Mouse (Mus musculus) liver, embryonic 12.5 days (tissue): ENCODE results near the gene Ubb. TPM values are rescaled to one million over a fixed set of nuclear protein-coding genes. Genes with fewer than 3 reads are reported as not detected.

ENCODE experiments used
- ATAC-seq: fragments of 200-750 bp; cut with Nextera tagmentation; 2 replicates; pipeline ENCODE4 v1.8.0; 2017; ENCODE audit warnings: moderate number of reproducible peaks, mild to moderate bottlenecking, moderate library complexity
- H3K27ac ChIP-seq: fragments of 300-500 bp; sonication (generic); 2 replicates; pipeline ENCODE4 v1.5.1; 2016; ENCODE audit warnings: mild to moderate bottlenecking
- H3K27me3 ChIP-seq: fragments of 300-500 bp; sonication (generic); replicated peaks from 2 replicates; pipeline ENCODE4 v1.6.1; 2016; ENCODE audit warnings: mild to moderate bottlenecking, moderate library complexity
- H3K36me3 ChIP-seq: fragments of 300-500 bp; sonication (generic); 2 replicates; pipeline ENCODE4 v1.6.1; 2016; ENCODE audit warnings: mild to moderate bottlenecking, moderate library complexity
- H3K4me1 ChIP-seq: fragments of 300-500 bp; sonication (generic); 2 replicates; pipeline ENCODE4 v1.6.1; 2016
- H3K4me2 ChIP-seq: fragments of 300-500 bp; sonication (generic); 2 replicates; pipeline ENCODE4 v1.6.1; 2016; ENCODE audit warnings: mild to moderate bottlenecking, moderate library complexity
- H3K4me3 ChIP-seq: fragments of 300-500 bp; sonication (generic); 2 replicates; pipeline ENCODE4 v1.5.1; 2016; ENCODE audit warnings: mild to moderate bottlenecking, moderate library complexity
- H3K9ac ChIP-seq: fragments of 300-500 bp; sonication (generic); 2 replicates; pipeline ENCODE4 v1.6.1; 2016; ENCODE audit warnings: mild to moderate bottlenecking, moderate library complexity
- H3K9me3 ChIP-seq: fragments of 300-500 bp; sonication (generic); replicated peaks from 2 replicates; pipeline ENCODE4 v1.6.1; 2016; ENCODE audit warnings: mild to moderate bottlenecking, moderate library complexity
- WGBS: fragments of 180-500 bp; shearing (Covaris S2); methylation state at CpG from one replicate; pipeline ENCODE4 v1.1.7; 2016; ENCODE audit not compliant: insufficient replicate concordance; 5-methylcytosine and 5-hydroxymethylcytosine counted together
- polyA plus RNA-seq: library from polyadenylated mRNA; unstranded; fragments of >200 nt; fragmentation: Nextera tagmentation; extraction: Ambion mirVana; gene quantifications from 2 replicates; pipeline ENCODE4 v1.2.1, GENCODE M21; 2016

Gene Ubb
- polyA plus RNA-seq, 1 experiment from 2014 or later = 1,525 TPM

DNA sequence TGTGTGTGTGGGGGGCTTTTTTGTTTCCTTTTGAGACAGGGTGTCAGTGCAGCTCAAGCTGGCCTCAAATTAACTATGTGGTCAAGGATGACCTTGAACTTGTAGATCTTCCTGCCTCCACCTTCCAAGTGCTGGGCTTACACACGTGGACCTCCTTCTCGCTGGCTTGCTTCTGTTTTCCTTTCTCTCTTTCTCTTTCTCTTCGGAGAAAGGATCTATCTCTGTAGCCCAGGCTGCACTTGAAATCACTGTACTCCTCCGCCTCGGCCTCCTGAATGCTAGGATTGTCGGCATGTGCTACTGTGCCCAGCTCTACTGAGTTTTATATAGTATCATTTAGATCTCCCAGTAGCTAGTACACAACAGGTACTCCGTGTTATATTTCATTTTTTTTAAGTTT is 13.4 kb upstream of the Ubb start:
- Histone ChIP-seq H3K4me3 (peak overlapping the region; percentile 85; the same call in 1 of the 2 replicates), H3K4me2 (peak overlapping the region; percentile 98), H3K9me3 (no peaks in the 10 kb centered on the region), H3K4me1 (peaks cover 22% of the 10 kb centered on the region), H3K9ac (no peak overlapping the region), H3K27ac (no peak overlapping the region), H3K27me3 (peaks cover 14% of the 10 kb centered on the region), H3K36me3 (peaks cover 19% of the 10 kb centered on the region)
- no peak for ATAC-seq
- WGBS = 26% methylated on average over 7 of the region's 7 CpGs

- Histone ChIP-seq H3K4me1 (peaks cover 22% of the 10 kb centered on the region), H3K27me3 (peaks cover 17% of the 10 kb centered on the region), H3K9ac (peak overlapping the region; percentile 95), H3K4me2 (peak overlapping the region; percentile 98), H3K9me3 (no peaks in the 10 kb centered on the region), H3K27ac (peak overlapping the region; percentile 81), H3K4me3 (peak overlapping the region; percentile 85), H3K36me3 (peaks cover 16% of the 10 kb centered on the region)
- peak; percentile 83 for ATAC-seq
- WGBS = under 1% methylated on average over 71 of the region's 73 CpGs
These were observed 12.5 kb upstream of the Ubb start for GRCm38 (mm10) chr11:62538321-62539088.

DNA sequence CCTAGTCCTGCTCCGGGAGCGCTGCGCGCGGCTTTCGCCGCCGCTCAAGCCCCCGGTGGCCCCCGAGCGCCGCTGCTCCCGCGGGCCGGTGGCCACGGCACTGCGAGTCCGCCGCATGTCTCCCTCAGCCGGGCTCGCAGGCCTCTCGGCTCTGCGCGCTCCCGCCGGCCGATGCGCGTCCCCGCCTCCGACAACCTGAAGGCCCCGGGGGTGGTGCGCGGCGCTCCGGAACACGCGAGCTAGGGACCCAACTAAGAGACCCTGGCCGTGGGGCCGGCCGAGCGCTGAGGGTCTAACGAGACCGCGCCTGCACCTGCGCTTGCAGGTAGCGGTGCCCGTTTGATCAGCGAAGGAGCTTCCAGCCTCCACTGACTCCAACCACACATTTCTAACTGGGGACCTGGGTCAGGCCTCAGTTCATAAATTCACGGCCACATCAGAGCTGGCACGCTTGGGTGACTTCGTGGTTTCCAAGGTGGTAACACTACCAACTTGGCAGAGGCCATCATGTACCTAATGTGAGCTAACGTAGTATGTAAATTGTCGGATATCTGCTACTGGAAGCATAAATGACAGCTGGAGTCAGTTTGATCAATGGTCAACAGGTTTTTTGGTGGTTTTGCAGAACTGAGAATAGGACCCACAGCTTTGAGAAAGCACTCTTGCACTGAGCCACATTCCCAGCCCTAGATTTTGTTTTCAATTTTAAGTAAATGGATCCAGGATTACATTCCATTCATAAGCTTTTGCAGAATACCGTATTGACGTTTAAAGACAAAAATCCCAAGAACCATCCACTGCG is 11.7 kb upstream of the Ubb start, which contains the start of gene Cenpv:
TSS of gene Cenpv (minus strand) at position 173 of the 802 bp plus-strand sequence.
- peaks cover 11% of the 10 kb centered on the region; the same call in 1 of the 2 replicates for H3K36me3 ChIP-seq
- peaks cover 22% of the 10 kb centered on the region for H3K4me1 ChIP-seq
- peak within 1 kb of the TSS; percentile 85 for H3K4me3 ChIP-seq
- H3K27ac ChIP-seq = peak within 1 kb of the TSS; percentile 81
- H3K4me2 ChIP-seq = peak within 1 kb of the TSS; percentile 98
- no peaks in the 10 kb centered on the region for H3K9me3 ChIP-seq
- H3K9ac ChIP-seq = peak within 1 kb of the TSS; percentile 95
- peaks cover 17% of the 10 kb centered on the region for H3K27me3 ChIP-seq
- 8% methylated on average over 55 of the region's 57 CpGs for WGBS
- peak; percentile 78 for ATAC-seq

DNA sequence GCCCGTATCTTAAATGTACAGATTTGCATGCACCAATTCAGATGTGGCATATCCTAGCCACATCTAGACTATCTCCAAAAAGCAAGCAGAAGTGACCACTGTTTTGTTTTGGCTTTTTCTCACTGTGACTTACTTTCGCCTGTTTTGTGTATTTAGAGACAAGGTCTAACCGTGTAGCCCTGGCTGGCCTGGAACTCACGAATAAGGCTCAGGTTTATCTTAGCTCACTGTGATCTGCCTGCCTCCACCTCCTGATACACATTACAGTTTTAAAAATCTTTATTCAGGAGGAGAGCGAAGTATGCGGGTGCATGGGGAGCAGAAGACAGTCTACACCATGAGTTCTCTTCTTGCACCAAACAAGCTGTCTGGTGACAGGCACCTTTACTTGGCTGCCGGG is 10.8 kb upstream of the Ubb start:
- Histone ChIP-seq H3K9me3 (no peaks in the 10 kb centered on the region), H3K36me3 (peaks cover 6% of the 10 kb centered on the region; the same call in 1 of the 2 replicates), H3K27me3 (peaks cover 17% of the 10 kb centered on the region), H3K27ac (no peak overlapping the region), H3K4me3 (no peak overlapping the region), H3K4me2 (no peak overlapping the region), H3K4me1 (peaks cover 22% of the 10 kb centered on the region), H3K9ac (no peak overlapping the region)
- no peak for ATAC-seq
- WGBS = 64% methylated on average over 7 of the region's 7 CpGs

DNA sequence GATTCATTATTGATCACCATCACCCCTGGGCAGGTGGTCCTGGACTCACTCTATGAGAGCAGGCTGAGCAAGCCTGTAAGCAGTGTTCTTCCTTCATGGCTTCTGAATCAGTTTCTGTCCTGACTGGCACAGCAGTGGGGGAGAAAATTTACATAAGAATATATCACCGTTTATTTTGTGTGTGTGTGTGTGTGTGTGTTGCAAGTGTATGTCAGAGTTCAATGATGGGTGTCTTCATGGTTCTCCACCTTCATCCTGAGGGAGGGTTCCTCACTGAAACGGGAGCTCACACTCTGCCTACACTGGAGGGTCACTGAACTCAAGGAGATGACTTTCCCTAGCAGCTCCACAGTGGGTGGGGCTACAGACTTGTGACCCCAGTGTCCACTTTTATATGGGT is 10.0 kb upstream of the Ubb start:
- 64% methylated on average over 2 of the region's 2 CpGs for WGBS
- H3K4me3 ChIP-seq = no peak overlapping the region
- no peak overlapping the region for H3K9ac ChIP-seq
- no peaks in the 10 kb centered on the region for H3K36me3 ChIP-seq
- H3K9me3 ChIP-seq = no peaks in the 10 kb centered on the region
- peaks cover 17% of the 10 kb centered on the region for H3K27me3 ChIP-seq
- H3K4me1 ChIP-seq = peaks cover 22% of the 10 kb centered on the region
- no peak for ATAC-seq
- no peak overlapping the region for H3K4me2 ChIP-seq
- H3K27ac ChIP-seq = no peak overlapping the region

GRCm38 (mm10) chr11:62541581-62541980 is 9.4 kb upstream of the Ubb start:
- no peaks in the 10 kb centered on the region for H3K9me3 ChIP-seq
- H3K4me1 ChIP-seq = peaks cover 22% of the 10 kb centered on the region
- ATAC-seq = no peak
- peaks cover 17% of the 10 kb centered on the region for H3K27me3 ChIP-seq
- H3K9ac ChIP-seq = no peak overlapping the region
- WGBS = 59% methylated on average over 8 of the region's 8 CpGs
- no peaks in the 10 kb centered on the region for H3K36me3 ChIP-seq
- no peak overlapping the region for H3K27ac ChIP-seq
- H3K4me2 ChIP-seq = no peak overlapping the region
- H3K4me3 ChIP-seq = no peak overlapping the region

GRCm38 (mm10) chr11:62543991-62544390 is 7.0 kb upstream of the Ubb start:
- Histone ChIP-seq H3K4me3 (no peak overlapping the region), H3K4me2 (no peak overlapping the region), H3K36me3 (no peaks in the 10 kb centered on the region), H3K4me1 (peaks cover 11% of the 10 kb centered on the region), H3K9ac (no peak overlapping the region), H3K27ac (no peak overlapping the region), H3K9me3 (no peaks in the 10 kb centered on the region), H3K27me3 (peaks cover 15% of the 10 kb centered on the region)
- 73% methylated on average over 3 of the region's 3 CpGs for WGBS
- ATAC-seq = no peak

GRCm38 (mm10) chr11:62549782-62550181 is 1.2 kb upstream of the Ubb start:
- Histone ChIP-seq H3K4me2 (peak overlapping the region; percentile 99), H3K4me3 (peak overlapping the region; percentile 82), H3K9ac (peak overlapping the region; percentile 94), H3K9me3 (no peaks in the 10 kb centered on the region), H3K36me3 (peaks cover 22% of the 10 kb centered on the region), H3K4me1 (peaks cover 40% of the 10 kb centered on the region), H3K27ac (peak overlapping the region; percentile 98), H3K27me3 (no peaks in the 10 kb centered on the region)
- no peak for ATAC-seq
- 22% methylated on average over 5 of the region's 5 CpGs for WGBS

DNA sequence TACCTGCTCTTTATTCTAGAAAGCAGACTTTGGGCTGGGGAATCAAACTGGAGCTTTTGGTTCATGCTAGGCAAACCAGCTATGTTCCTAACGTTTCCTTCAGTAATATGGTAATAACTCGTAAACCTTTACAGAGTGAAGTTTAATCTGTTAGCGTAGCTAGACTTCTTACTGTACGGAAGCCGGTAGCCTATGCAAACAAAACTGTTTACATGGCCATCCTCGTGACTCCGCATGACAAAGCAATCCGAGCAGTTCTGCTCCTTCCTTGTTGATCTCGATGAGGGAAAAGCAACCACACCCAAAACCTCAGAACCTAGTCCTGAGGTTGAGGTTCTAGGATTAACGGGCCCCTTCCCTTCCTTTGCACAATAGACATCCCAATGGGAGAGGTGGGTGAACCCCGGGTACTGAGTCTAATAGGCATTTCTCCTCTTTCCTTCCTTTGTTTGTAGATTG is 715 bp upstream of the Ubb start:
- Histone ChIP-seq H3K27me3 (no peaks in the 10 kb centered on the region), H3K4me1 (peaks cover 45% of the 10 kb centered on the region), H3K4me2 (peak overlapping the region; percentile 99), H3K36me3 (peaks cover 27% of the 10 kb centered on the region), H3K9ac (peak overlapping the region; percentile 94), H3K9me3 (no peaks in the 10 kb centered on the region), H3K27ac (peak overlapping the region; percentile 98), H3K4me3 (peak overlapping the region; percentile 82)
- 1% methylated on average over 11 of the region's 11 CpGs for WGBS
- peak; percentile 67 for ATAC-seq

DNA sequence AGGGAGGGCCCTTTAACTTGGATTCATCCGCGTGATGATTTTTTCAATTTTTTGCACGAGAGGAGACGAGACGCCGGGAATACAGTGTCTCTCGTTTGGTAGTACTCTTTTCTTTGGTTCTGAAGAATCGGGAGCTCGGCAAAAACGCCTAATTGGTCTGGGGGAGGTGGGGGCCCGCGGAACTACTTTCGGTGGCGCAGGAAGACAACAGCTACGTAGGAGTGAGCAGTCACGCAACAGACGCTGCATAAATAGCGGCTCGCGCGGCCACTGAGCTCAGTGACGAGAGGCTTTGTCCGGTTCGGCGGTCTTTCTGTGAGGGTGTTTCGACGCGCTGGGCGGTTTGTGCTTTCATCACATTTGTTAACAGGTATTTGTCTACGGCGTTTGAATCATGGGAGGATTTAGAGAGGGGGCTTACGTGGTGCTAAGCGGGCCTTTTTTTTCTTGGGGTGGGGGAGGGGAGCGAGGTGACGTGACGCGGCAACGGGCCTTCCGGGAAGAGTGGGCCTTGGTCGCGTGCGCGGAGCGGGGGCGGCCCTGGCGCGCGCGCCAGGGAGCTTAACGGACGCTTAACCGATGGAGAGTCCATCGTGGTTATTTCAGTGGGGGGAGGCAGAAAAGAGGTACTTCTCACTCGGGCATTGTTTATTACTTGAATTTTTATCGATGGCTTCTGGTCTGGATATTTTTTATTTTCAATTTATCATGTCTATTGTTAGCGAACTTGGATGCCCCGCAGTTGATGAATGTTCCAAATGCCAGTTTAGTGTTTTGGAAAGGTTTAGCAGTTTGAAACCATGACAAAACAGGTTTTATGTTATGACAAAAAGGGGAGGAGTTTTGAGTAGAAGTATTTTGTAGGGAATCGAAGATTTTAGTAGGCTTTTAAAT is 502 bp downstream of the Ubb start:
- Histone ChIP-seq H3K9me3 (no peaks in the 10 kb centered on the region), H3K4me2 (peak overlapping the region; percentile 99), H3K9ac (peak overlapping the region; percentile 84), H3K4me1 (peaks cover 48% of the 10 kb centered on the region), H3K27me3 (no peaks in the 10 kb centered on the region), H3K27ac (peak overlapping the region; percentile 98), H3K4me3 (peak overlapping the region; percentile 82), H3K36me3 (peaks cover 35% of the 10 kb centered on the region)
- under 1% methylated on average over 58 of the region's 58 CpGs for WGBS
- peak; percentile 80 for ATAC-seq

DNA sequence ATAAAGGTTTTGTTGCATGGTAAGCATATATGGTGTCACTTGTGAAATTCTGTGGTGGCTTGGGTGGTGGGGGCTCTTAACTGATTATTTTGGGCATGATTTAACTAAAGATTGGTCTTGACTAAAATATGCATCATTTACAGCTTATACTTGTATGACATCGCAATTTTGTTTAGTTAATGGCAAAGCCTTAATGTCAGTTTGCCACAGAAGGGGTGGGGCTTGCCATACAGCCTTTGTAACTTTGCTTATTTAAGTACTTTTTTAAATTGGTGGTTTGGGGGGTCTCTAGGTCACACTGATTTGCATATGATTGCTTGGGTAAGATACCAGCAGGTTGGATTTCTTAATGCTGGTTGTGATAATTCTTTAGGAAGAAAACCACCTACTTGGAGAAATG is 2.2 kb downstream of the Ubb start:
- Histone ChIP-seq H3K9ac (peak overlapping the region; percentile 61), H3K27me3 (no peaks in the 10 kb centered on the region), H3K9me3 (no peaks in the 10 kb centered on the region), H3K27ac (no peak overlapping the region), H3K4me3 (peak overlapping the region; percentile 63), H3K4me1 (peaks cover 48% of the 10 kb centered on the region), H3K36me3 (peaks cover 35% of the 10 kb centered on the region), H3K4me2 (peak overlapping the region; percentile 76)
- 27% methylated on average over 1 of the region's 1 CpGs for WGBS
- ATAC-seq = no peak
